16 mouse cellular contexts compared by ENCODE assay signal in the genomic region with DNA sequence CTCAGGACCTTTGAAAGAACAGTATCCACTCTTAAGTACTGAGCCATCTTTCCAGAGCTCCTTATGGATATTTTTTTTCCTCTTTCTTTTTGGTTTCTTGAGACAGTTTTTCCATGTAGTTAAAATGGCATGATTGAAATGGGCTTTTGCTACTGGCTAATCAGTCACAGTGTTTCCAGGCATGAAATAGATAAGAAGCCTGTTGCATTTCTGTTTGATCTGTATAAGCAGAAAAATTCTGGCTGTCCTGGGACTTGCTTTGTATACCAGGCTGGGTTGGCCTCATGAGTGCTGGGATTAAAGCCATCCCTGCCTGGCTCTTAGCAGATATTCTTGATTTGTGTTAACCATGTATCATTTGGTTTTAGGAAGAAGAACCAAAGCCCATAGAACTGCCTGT.
"Had no signal": no experiment of that assay in that cellular context is flagged by ENCODE, and none has a peak within 500 bp of the region (broad histone marks: within the 10 kb centered on the region; RNA-seq: fewer than 3 reads in every experiment).

No protein-coding gene starts in this region.

- DNase-seq: kidney, adult 11 months; kidney, adult 8-10 months; kidney, postnatal 10 days; kidney, postnatal 36 days; lung, embryonic 14.5 days; lung, postnatal 36 days; thymus, adult 2 months; thymus, postnatal 14 days; thymus, postnatal 4 days had no signal

- H3K9ac ChIP-seq: intestine, embryonic 15.5 days; kidney, embryonic 15.5 days; limb, embryonic 13.5 days; lung, embryonic 14.5 days; midbrain, embryonic 12.5 days; midbrain, embryonic 15.5 days had no signal

- H3K9me3 ChIP-seq: intestine, embryonic 15.5 days; kidney, embryonic 15.5 days; limb, embryonic 10.5 days; limb, embryonic 13.5 days; midbrain, embryonic 12.5 days; midbrain, embryonic 15.5 days had no signal

- ATAC-seq: intestine, embryonic 15.5 days; lung, postnatal 0 days; midbrain, embryonic 15.5 days had no signal

- H3K4me2 ChIP-seq: intestine, embryonic 15.5 days; kidney, embryonic 15.5 days; limb, embryonic 13.5 days; lung, embryonic 14.5 days; midbrain, embryonic 12.5 days; midbrain, embryonic 15.5 days had no signal

- H3K4me3 ChIP-seq: intestine, embryonic 15.5 days; kidney, embryonic 15.5 days; limb, embryonic 10.5 days; limb, embryonic 13.5 days; midbrain, embryonic 12.5 days; midbrain, embryonic 15.5 days had no signal

- H3K27ac ChIP-seq: intestine, embryonic 15.5 days; kidney, embryonic 15.5 days; limb, embryonic 10.5 days; limb, embryonic 13.5 days; midbrain, embryonic 12.5 days; midbrain, embryonic 15.5 days had no signal

- H3K27me3 ChIP-seq: intestine, embryonic 15.5 days; kidney, embryonic 15.5 days; limb, embryonic 13.5 days; midbrain, embryonic 12.5 days; midbrain, embryonic 15.5 days had no signal

- H3K4me1 ChIP-seq: intestine, embryonic 15.5 days; kidney, embryonic 15.5 days; limb, embryonic 10.5 days; midbrain, embryonic 12.5 days; midbrain, embryonic 15.5 days had no signal
